Mouse (Mus musculus) frontal cortex, postnatal 10 days (tissue): ENCODE results near the gene Id1.
A peak's percentile ranks its signal among the peaks of the same experiment; 100 is the strongest.

Experiments
- DNase-seq, 2 experiments: peaks; one replicate each; pipeline ENCODE4 v3.0.0; 2022; ENCODE audit warnings: low spot score in 2 of 2, mixed read lengths in 1 of 2

Gene Id1

GRCm38 (mm10) chr2:152736090-152736601, at the start of gene Id1:
Id1 (plus strand) TSS chr2:152736251.
- peak; percentile 64 to 68 for DNase-seq

DNA sequence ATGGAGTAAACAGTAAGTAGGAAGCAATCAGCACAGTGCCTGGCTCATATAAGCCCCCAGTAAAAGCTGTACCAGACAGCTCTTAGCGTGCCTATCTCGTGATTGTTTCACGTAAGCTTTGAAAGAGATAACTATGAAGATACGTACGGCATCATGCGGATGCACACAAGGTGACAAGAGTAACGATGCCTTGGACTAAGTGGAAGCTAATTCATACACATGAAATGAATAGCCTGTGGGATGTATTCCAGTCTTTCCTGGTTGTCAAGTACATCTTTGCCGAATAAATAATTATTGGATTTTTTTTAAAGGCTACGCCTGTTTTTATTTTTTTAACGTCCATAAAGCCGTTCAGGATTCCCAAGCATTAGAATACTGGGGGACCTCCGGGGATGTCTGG, 49.7 kb upstream of the Id1 start:
- no peak for DNase-seq

DNA sequence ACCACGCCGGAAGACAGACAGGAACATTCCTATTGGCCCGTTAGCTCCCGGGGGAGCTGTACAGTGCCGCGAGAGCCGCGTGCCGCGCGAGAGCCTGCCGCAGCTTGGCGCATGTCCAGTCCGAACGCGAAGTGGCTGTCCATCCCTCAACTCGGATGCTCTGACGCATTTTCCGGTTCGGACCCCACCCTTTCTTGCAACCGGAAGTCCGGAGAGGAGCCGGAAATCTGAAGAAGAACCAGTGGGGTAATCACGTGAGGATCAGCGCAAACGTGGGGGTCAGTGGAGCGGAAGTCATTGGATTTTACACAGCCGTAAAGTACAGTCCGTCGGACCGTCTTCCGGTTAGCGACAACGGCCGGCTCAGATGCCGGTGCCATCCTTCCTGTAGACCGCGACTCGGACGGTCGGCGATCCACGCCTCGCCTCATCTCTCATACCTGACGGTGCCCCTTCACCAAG, 49.2 kb upstream of the Id1 start, which contains the start of gene Mcts2:
TSS of gene Mcts2 (plus strand) at position 230 of the 462 bp plus-strand sequence.
- DNase-seq, result peak; percentile 94 to 95

- DNase-seq, result no peak
Observed at GRCm38 (mm10) chr2:152691564-152692217, 44.4 kb upstream of the Id1 start.

GRCm38 (mm10) chr2:152693233-152693632, 42.8 kb upstream of the Id1 start:
- peak in 1 of 2 experiments; percentile 63 for DNase-seq

GRCm38 (mm10) chr2:152693735-152694134, 42.3 kb upstream of the Id1 start:
- DNase-seq, result no peak

- no peak for DNase-seq
Observed at GRCm38 (mm10) chr2:152694708-152695107, 41.3 kb upstream of the Id1 start.

DNA sequence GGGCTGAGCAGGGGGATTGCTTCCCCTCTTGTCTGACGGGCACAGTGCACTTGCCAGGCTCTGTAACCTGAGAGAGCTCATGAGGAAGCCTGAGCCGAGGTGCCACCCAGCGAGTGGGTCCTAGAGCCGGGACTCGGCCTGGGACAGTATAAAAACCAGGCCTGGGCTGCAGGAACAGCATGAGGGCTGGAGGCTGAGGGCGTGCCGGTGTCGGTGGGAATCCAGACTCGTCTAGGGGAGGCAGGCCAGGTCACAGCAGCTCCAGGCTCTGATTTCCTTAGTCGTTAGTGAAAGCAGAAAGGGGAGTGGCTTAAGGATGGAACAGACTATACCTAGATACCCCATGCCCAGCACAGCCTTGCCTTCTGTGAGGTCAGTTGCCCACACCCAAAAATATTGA, 40.0 kb upstream of the Id1 start:
- DNase-seq, result no peak

GRCm38 (mm10) chr2:152696476-152697164, 39.4 kb upstream of the Id1 start:
- DNase-seq, result peak; percentile 87 to 88

GRCm38 (mm10) chr2:152700138-152700537, 35.9 kb upstream of the Id1 start:
- no peak for DNase-seq

DNA sequence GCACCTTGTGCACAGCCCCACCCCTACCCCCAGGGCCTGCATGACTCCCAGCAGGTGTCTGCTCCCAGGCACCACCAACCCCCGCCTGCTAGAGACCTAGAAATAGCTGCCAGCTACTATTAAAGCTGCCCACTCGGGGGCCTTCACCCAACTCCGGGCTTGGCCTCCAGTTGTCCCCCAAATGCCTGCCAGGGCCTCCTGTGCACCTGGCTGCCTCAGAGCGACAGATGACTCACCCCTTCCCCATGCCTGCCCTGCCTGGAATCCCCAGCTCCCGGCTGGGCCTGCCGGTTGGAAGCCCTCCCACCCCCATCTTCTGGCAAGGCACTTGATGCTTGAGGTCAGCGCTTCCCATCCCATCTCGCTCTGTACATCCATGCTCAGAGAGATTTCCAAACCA, 35.3 kb upstream of the Id1 start:
- no peak for DNase-seq

GRCm38 (mm10) chr2:152703596-152704255, 32.3 kb upstream of the Id1 start:
- DNase-seq, result no peak

DNA sequence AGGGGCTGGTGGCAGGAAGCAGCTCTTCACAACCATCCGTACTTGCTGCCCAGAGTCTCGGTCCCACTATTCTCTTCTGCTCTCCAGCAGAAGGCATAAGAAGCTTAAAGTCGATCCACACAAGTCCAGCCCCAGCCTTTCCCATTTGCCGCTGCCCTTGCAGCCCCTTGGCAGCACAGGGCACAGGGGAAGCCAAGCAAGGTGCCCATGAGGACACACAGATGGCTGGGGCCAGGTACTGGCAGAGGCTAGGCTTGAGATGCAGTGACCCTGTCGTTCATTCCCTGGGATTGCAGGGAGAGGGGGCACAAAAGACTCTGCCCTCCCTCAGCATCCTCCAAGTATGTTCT, 31.8 kb upstream of the Id1 start:
- no peak for DNase-seq

- DNase-seq, result no peak
Observed at GRCm38 (mm10) chr2:152704811-152705370, 31.2 kb upstream of the Id1 start.

GRCm38 (mm10) chr2:152705993-152706571, 30.0 kb upstream of the Id1 start:
- peak; percentile 49 to 63 for DNase-seq

DNA sequence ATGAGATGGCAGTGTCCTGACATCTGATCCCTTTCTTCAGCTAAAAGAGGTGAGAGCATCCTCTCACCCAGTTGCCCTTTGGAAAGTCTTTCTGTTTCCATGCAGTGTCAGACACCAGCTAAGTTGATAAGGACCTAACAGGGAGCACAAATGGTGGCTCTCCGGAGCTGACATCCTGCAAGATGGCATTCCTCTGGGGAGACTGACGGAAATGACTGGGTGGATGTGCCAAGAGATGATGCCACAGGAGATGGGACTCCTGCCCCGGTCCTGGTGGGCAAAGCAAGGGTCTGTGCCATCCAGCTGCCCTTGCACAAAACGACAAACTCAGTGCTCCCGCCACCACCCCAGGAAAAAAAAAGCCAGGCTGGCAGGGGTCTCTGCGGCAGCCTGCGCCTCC, 28.9 kb upstream of the Id1 start:
- no peak for DNase-seq

DNA sequence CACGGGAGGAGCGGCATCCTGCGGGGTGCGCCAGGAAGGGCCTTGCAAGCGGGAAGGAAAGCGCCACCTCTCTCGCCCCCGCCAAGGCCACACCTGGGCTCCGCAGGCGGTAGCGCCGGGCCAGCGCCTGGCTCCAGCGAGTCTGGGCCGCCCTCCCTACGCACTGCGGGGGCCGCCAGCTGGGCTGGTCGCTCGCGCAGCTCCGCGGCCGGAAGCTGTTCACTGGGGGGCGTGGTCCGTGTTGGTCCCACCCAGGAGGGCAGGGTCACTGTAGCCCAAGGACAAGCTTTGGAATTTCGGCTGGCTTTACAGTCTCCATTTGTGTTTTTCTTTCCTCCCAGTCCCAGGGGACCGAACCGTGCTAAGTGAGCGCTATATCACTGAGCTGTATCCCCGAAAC, 28.4 kb upstream of the Id1 start:
- DNase-seq, result peak; percentile 66 to 77

DNA sequence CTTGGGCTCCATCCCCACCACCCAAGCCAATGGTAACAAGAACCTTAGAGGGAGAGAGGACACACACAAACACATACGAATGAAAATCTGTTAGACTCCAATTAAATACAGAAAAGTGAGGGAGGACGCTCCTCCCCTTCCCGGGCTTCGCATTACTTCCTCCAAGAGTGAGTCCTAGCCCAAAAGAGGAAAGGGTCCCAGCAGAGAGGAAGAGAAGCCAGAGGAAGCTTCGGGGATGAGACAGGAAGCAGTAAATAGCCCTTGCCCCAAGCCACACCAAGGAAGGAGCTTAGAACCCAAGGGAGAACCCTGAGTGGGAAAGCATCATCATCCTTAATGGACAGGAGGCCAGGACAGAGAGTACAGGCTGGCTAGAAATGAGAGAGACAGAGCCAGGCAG, 27.0 kb upstream of the Id1 start:
- no peak for DNase-seq

- DNase-seq, result no peak
Observed at GRCm38 (mm10) chr2:152716241-152716772, 19.7 kb upstream of the Id1 start.

DNA sequence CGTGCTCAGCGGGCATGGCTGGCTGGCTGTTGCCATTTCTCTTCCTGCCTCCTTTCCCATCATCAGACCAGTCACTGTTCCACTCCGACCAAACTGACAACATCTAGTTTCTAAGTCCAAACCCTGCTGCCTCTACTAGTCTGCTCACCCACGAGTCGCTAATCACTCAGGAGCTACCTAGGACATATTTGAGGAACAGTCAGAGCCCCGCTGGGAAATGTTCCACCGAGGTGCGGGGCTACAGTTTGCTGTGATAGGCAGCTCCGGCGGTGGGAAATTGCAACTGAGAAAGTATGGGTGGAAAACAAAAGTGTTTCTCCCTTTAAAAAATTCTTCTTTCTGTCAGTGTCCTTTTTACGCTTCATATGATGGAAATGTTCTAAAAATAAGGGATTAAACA, 18.4 kb upstream of the Id1 start:
- no peak for DNase-seq

DNA sequence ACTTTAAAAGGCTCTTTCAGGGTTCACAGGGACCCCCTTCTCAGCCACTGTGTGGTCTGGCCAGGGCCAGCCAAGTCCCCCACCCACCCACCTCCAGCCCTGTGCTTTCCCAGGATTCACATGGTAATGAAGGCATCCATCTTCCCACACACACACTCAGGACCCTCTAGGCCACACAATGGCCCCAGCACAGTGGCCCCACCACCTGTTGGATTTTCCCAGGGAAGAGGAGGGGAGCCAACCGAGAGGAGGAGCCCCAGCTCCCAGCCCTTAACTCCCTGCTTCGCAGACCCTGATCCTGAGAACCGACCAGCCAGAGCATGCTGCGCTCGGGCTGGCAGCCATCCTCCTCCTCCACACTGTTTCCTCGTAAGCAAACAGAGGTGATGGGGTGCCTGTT, 18.0 kb upstream of the Id1 start:
- DNase-seq, result no peak
